Mouse (Mus musculus): Measurements from ENCODE around the gene Syn3. TPM values are rescaled to one million over a fixed set of nuclear protein-coding genes. Genes with fewer than 3 reads are reported as not detected.
A peak's percentile ranks its signal among the peaks of the same experiment; 100 is the strongest.

Syn3 gene
- polyA plus RNA-seq, 1 experiment from 2014 or later: 0.99 TPM

DNA sequence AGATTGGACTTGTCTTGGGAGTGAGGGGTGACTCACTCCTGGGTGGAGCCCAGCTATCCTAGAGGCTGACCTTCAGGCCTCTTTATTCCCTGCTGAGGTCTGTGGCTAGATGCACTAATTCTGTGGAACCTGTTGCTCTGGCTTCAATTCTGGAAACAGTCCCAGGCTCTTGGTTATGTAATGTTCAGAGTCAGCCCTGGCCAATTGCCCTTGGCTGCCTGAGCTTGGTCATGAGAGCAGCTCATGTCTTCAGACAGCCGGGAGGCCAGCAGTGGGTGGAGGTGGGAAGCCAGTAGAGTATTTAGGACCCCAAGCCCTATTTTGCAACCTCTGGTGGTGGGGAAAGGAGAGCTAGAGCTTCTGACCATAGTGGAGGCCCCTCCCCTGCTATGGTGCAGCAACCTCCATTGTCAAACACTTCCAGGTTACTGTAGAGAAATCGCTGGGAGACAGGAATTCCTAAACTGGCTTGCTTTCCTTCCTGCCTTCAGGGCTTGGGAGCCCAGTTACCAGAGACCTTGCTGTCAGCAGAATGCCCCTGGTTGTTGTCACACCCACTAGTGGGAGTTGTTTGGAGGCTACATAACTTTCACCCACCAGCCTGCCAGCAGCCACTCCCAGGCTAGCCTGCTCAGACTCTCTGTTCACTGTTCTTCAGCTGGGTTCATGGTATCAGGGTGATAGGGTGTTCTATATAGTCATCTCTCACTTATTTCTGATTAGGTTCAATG lies 158.9 kb downstream of the Syn3 start:
- peaks cover 5% of the 10 kb centered on the region; the same call in 1 of the 2 replicates for H3K36me3 ChIP-seq (ENCODE audit: control insufficient read depth, insufficient read depth, low read length)
- H3K4me1 ChIP-seq (ENCODE audit: control insufficient read depth, insufficient read depth, low read length): peaks cover 69% of the 10 kb centered on the region
- peak overlapping the region; percentile 74 for H3K27ac ChIP-seq (ENCODE audit: low read depth, low read length)
- no peak overlapping the region for H3K4me2 ChIP-seq
- no peak overlapping the region for H3K4me3 ChIP-seq (ENCODE audit: low read depth, low read length)
- 46% methylated on average over 2 of the region's 2 CpGs for WGBS (ENCODE audit: insufficient replicate concordance)
- no peak overlapping the region; the same call in 1 of the 2 replicates for H3K9ac ChIP-seq (ENCODE audit: low read depth, low read length)
- H3K9me3 ChIP-seq (replicated peaks; ENCODE audit: control insufficient read depth, low read length): no peaks in the 10 kb centered on the region
- no peak for ATAC-seq (replicated peaks; ENCODE audit: insufficient number of reproducible peaks, low FRiP score, low TSS enrichment)
- H3K27me3 ChIP-seq (ENCODE audit: control insufficient read depth, insufficient read depth, low read length): no peaks in the 10 kb centered on the region

DNA sequence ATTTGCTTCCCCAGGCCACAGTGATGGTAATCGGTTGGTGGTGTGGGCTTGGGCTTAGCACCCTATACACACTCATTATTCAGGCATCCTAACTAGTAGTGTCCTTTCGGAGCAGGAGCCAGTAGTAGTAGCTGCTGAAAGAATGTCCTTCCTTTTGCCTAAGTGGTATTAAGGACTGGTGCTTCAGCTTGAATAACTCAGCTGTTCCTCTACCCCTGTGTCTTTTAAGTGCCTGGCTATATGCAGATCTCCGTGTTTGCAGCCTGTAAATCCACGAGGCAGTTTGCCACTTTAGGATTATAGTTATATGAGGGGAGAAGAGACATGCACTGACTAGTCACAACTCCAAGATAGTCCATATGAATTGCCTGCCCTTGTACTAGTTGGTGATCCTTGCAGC lies 159.6 kb downstream of the Syn3 start:
- Histone ChIP-seq H3K27me3 (ENCODE audit: control insufficient read depth, insufficient read depth, low read length) (no peaks in the 10 kb centered on the region), H3K4me3 (ENCODE audit: low read depth, low read length) (no peak overlapping the region), H3K36me3 (ENCODE audit: control insufficient read depth, insufficient read depth, low read length) (no peaks in the 10 kb centered on the region), H3K4me2 (no peak overlapping the region), H3K9me3 (replicated peaks; ENCODE audit: control insufficient read depth, low read length) (no peaks in the 10 kb centered on the region), H3K4me1 (ENCODE audit: control insufficient read depth, insufficient read depth, low read length) (peaks cover 76% of the 10 kb centered on the region), H3K27ac (ENCODE audit: low read depth, low read length) (no peak overlapping the region; the same call in 1 of the 2 replicates), H3K9ac (ENCODE audit: low read depth, low read length) (no peak overlapping the region)
- 66% methylated on average over 4 of the region's 4 CpGs for WGBS (ENCODE audit: insufficient replicate concordance)
- no peak for ATAC-seq (replicated peaks; ENCODE audit: insufficient number of reproducible peaks, low FRiP score, low TSS enrichment)

DNA sequence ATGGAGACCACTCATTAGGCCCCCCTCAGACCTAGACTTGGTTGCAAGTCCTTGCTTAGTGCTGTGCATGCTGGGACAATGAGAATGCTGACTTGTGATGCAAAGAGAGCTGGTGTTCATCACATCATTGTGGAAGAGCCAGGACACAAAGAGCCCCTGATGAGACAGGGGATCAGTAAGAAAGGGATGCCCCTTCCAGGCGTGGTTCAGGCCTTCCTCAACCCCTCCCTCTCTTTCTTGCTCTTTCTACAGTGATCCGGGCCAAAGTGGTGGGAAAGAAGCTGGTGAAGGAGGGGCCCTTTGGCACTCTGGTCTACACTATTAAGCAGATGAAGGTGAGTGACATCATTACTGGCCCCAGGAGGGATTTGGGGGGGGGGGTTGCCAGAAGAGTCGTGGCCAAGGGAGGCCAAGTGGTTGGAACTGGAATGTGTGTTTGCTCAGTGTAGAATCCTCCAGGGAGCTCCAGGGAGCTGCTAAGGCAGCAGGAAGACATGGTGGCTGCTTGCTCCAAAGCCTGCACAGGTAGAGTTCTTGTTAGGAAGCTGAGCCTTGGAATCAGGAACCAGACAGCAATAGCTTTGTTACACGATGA lies 160.5 kb downstream of the Syn3 start:
- Histone ChIP-seq H3K4me3 (ENCODE audit: low read depth, low read length) (no peak overlapping the region), H3K9ac (ENCODE audit: low read depth, low read length) (no peak overlapping the region), H3K27me3 (ENCODE audit: control insufficient read depth, insufficient read depth, low read length) (no peaks in the 10 kb centered on the region), H3K36me3 (ENCODE audit: control insufficient read depth, insufficient read depth, low read length) (no peaks in the 10 kb centered on the region), H3K27ac (ENCODE audit: low read depth, low read length) (no peak overlapping the region), H3K4me1 (ENCODE audit: control insufficient read depth, insufficient read depth, low read length) (peaks cover 75% of the 10 kb centered on the region), H3K4me2 (no peak overlapping the region), H3K9me3 (replicated peaks; ENCODE audit: control insufficient read depth, low read length) (no peaks in the 10 kb centered on the region)
- 74% methylated on average over 4 of the region's 4 CpGs for WGBS (ENCODE audit: insufficient replicate concordance)
- no peak for ATAC-seq (replicated peaks; ENCODE audit: insufficient number of reproducible peaks, low FRiP score, low TSS enrichment)

DNA sequence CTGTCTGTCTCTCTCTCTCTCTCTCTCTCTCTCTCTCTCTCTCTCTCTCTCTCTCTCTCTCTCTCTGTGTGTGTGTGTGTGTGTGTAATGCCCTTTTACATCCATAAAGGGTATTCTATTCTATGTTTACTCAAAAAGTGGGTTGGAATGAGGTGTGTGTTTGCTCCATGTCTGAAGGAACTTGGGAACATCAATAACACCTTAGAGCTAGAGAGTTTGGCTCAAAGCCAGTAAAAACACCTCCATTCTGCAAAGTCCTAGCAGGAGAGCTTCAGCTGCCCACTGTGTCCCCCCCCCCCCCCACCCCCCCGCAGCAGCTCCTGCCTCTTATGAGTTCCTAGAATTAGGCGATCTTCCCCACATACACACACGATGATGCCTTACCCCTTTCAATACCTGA lies 161.5 kb downstream of the Syn3 start:
- Histone ChIP-seq H3K9ac (ENCODE audit: low read depth, low read length) (no peak overlapping the region), H3K9me3 (replicated peaks; ENCODE audit: control insufficient read depth, low read length) (no peaks in the 10 kb centered on the region), H3K4me3 (ENCODE audit: low read depth, low read length) (no peak overlapping the region), H3K4me1 (ENCODE audit: control insufficient read depth, insufficient read depth, low read length) (peaks cover 75% of the 10 kb centered on the region), H3K4me2 (no peak overlapping the region), H3K27ac (ENCODE audit: low read depth, low read length) (no peak overlapping the region), H3K27me3 (ENCODE audit: control insufficient read depth, insufficient read depth, low read length) (no peaks in the 10 kb centered on the region), H3K36me3 (ENCODE audit: control insufficient read depth, insufficient read depth, low read length) (no peaks in the 10 kb centered on the region)
- no peak for ATAC-seq (replicated peaks; ENCODE audit: insufficient number of reproducible peaks, low FRiP score, low TSS enrichment)
- WGBS (ENCODE audit: insufficient replicate concordance): 49% methylated on average over 2 of the region's 3 CpGs

DNA sequence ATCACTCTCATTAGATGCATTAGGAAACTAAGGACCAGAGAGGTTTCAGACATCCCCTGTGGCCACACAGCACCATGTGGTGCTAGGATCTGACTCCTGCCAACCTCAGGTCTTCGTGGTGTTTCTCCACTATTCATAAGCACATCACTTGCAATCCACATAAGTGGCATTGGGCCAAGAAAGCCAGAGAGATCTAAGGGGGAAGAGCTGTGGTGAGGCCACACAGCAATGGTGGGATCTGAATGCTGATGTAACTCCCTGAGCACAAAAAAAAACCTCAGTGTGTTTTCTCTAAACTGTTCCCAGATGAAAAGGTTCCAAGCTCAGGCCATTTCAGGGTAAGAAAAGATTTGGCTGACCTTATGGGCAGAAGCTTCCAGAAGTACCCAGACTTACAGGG lies 162.2 kb downstream of the Syn3 start:
- 67% methylated on average over 1 of the region's 1 CpGs for WGBS (ENCODE audit: insufficient replicate concordance)
- Histone ChIP-seq H3K4me1 (ENCODE audit: control insufficient read depth, insufficient read depth, low read length) (peaks cover 72% of the 10 kb centered on the region), H3K27ac (ENCODE audit: low read depth, low read length) (no peak overlapping the region)

DNA sequence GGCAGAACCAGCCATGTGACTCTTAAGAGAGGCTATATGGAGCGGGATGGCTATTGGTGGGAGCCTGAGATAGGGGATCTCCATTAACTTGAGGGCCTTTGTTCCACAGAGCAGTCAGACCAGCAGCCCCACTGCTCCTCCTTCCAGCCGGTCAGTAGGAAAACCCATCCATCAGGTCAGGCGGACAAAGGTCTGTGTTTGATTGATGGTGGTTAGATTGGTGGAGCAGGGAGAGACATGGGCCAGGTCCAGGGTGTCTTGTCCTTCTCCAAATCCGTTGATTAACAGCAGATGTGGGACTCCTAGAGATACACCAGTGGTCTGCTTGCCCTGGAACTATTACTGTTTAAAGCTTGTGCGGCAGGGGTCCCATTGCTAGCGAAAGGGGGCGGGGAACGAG lies 164.1 kb downstream of the Syn3 start:
- no peaks in the 10 kb centered on the region for H3K27me3 ChIP-seq (ENCODE audit: control insufficient read depth, insufficient read depth, low read length)
- no peak overlapping the region for H3K4me3 ChIP-seq (ENCODE audit: low read depth, low read length)
- no peak for ATAC-seq (replicated peaks; ENCODE audit: insufficient number of reproducible peaks, low FRiP score, low TSS enrichment)
- H3K4me2 ChIP-seq: no peak overlapping the region
- 44% methylated on average over 8 of the region's 8 CpGs for WGBS (ENCODE audit: insufficient replicate concordance)
- no peak overlapping the region for H3K9ac ChIP-seq (ENCODE audit: low read depth, low read length)
- peaks cover 63% of the 10 kb centered on the region for H3K4me1 ChIP-seq (ENCODE audit: control insufficient read depth, insufficient read depth, low read length)
- H3K27ac ChIP-seq (ENCODE audit: low read depth, low read length): no peak overlapping the region
- no peaks in the 10 kb centered on the region for H3K9me3 ChIP-seq (replicated peaks; ENCODE audit: control insufficient read depth, low read length)
- H3K36me3 ChIP-seq (ENCODE audit: control insufficient read depth, insufficient read depth, low read length): no peaks in the 10 kb centered on the region

More for the DNA sequence above, 162.2 kb downstream of the Syn3 start:
- Histone ChIP-seq H3K4me2 (no peak overlapping the region), H3K9me3 (replicated peaks; ENCODE audit: control insufficient read depth, low read length) (no peaks in the 10 kb centered on the region), H3K4me3 (ENCODE audit: low read depth, low read length) (no peak overlapping the region), H3K36me3 (ENCODE audit: control insufficient read depth, insufficient read depth, low read length) (no peaks in the 10 kb centered on the region), H3K27me3 (ENCODE audit: control insufficient read depth, insufficient read depth, low read length) (no peaks in the 10 kb centered on the region), H3K9ac (ENCODE audit: low read depth, low read length) (no peak overlapping the region)
- no peak for ATAC-seq (replicated peaks; ENCODE audit: insufficient number of reproducible peaks, low FRiP score, low TSS enrichment)

DNA sequence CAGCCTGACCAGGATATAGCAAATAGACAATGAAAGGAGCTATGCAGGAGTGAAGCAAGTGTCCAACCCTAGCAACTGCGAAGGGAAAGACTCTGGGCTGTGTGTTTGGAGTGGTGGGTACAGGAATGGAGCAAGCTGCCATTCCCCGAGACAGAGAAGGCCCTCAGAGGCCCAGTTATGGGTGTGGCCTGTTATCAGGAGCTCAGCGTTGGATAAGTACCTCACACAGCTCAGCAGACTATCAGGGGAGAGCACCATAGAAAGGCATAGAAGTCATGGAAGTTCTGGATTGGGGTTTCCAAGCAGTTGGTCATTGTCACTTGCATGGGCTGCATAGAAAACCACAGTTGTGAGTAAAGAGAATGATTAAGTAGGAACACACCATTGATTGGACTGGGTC lies 165.8 kb downstream of the Syn3 start:
- Histone ChIP-seq H3K27ac (ENCODE audit: low read depth, low read length) (no peak overlapping the region), H3K4me1 (ENCODE audit: control insufficient read depth, insufficient read depth, low read length) (peaks cover 51% of the 10 kb centered on the region), H3K9me3 (replicated peaks; ENCODE audit: control insufficient read depth, low read length) (no peaks in the 10 kb centered on the region), H3K4me3 (ENCODE audit: low read depth, low read length) (no peak overlapping the region), H3K9ac (ENCODE audit: low read depth, low read length) (no peak overlapping the region), H3K27me3 (ENCODE audit: control insufficient read depth, insufficient read depth, low read length) (no peaks in the 10 kb centered on the region), H3K4me2 (no peak overlapping the region), H3K36me3 (ENCODE audit: control insufficient read depth, insufficient read depth, low read length) (no peaks in the 10 kb centered on the region)
- WGBS (ENCODE audit: insufficient replicate concordance): 43% methylated on average over 3 of the region's 3 CpGs
- no peak for ATAC-seq (replicated peaks; ENCODE audit: insufficient number of reproducible peaks, low FRiP score, low TSS enrichment)

DNA sequence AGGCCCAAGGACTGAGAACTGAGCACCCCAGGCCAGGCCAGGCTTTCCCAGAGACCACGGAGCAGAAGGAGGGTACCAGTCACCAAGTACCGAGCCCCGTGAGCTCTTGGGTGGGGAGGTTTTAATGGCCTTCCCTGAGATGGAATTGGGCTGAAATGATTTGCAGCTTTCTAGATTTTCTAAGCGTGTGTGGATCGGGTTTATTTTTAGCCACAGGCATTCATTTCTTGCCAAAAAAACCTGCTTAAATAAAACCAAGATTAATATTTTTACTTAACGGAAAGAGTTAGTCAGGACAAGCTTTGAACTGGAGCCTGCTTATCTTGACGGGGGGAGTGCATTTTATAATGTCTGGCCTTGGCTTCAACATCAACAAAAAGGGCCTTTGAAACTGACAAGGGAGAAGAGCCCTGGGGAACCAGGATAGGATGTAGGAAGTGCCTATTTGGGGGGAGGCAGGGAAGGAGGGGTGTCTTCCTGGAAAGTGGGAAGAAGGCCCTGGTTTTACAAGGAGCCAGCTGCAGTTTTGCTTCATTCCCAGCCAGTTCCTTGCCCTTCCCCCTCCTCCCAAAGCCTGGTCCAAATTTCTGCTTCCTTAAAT lies 166.9 kb downstream of the Syn3 start:
- no peak overlapping the region for H3K4me3 ChIP-seq (ENCODE audit: low read depth, low read length)
- WGBS (ENCODE audit: insufficient replicate concordance): 32% methylated on average over 7 of the region's 7 CpGs
- no peak overlapping the region for H3K4me2 ChIP-seq
- peaks cover 1% of the 10 kb centered on the region; the same call in 1 of the 2 replicates for H3K36me3 ChIP-seq (ENCODE audit: control insufficient read depth, insufficient read depth, low read length)
- H3K27ac ChIP-seq (ENCODE audit: low read depth, low read length): peak overlapping the region; percentile 50
- H3K9ac ChIP-seq (ENCODE audit: low read depth, low read length): no peak overlapping the region
- no peaks in the 10 kb centered on the region for H3K27me3 ChIP-seq (ENCODE audit: control insufficient read depth, insufficient read depth, low read length)
- ATAC-seq (replicated peaks; ENCODE audit: insufficient number of reproducible peaks, low FRiP score, low TSS enrichment): no peak
- H3K9me3 ChIP-seq (replicated peaks; ENCODE audit: control insufficient read depth, low read length): no peaks in the 10 kb centered on the region
- peaks cover 42% of the 10 kb centered on the region for H3K4me1 ChIP-seq (ENCODE audit: control insufficient read depth, insufficient read depth, low read length)

Measured in heart, embryonic 11.5 days (tissue).